Comparison of ENCODE assay signal across 24 mouse cellular contexts in genomic region chr13:104187357-104187756, GRCm38 (mm10). TPM values are rescaled to one million over a fixed set of nuclear protein-coding genes. Genes with fewer than 3 reads are reported as not detected.
DNase-seq lines count a peak whose midpoint lies in the region; ATAC-seq and TF ChIP-seq lines count a peak whose summit lies in the region.
"Had no signal": no experiment of that assay in that cellular context is flagged by ENCODE, and none has a peak within 500 bp of the region (broad histone marks: within the 10 kb centered on the region; RNA-seq: fewer than 3 reads in every experiment).

No protein-coding gene starts in this region.

- H3K36me3 ChIP-seq in intestine, embryonic 15.5 days: 0 out of 2 replicates have a peak, but pooled peaks cover 9% of the 10 kb centered on the region
- no peaks in the 10 kb centered on the region for H3K36me3 ChIP-seq in intestine, embryonic 16.5 days (ENCODE audit: control insufficient read depth, insufficient read depth, low read length)
- peaks cover 17% of the 10 kb centered on the region for H3K36me3 ChIP-seq in stomach, embryonic 15.5 days
- H3K36me3 ChIP-seq in stomach, postnatal 0 days (ENCODE audit: control insufficient read depth, insufficient read depth, low read length): peaks cover 7% of the 10 kb centered on the region; the same call in 1 of the 2 replicates

- no peak overlapping the region for H3K4me2 ChIP-seq in intestine, embryonic 15.5 days (replicated peaks)
- no peak overlapping the region for H3K4me2 ChIP-seq in intestine, embryonic 16.5 days (ENCODE audit: low read depth, low read length)
- H3K4me2 ChIP-seq in stomach, embryonic 15.5 days: no peak overlapping the region
- no peak overlapping the region for H3K4me2 ChIP-seq in stomach, postnatal 0 days (replicated peaks; ENCODE audit: low read depth)
- H3K4me2 ChIP-seq: embryonic facial prominence, embryonic 12.5 days; forebrain, embryonic 13.5 days; forebrain, embryonic 15.5 days had no signal

- ATAC-seq in intestine, embryonic 15.5 days: peak; percentile 71
- peak; percentile 70 for ATAC-seq in intestine, embryonic 16.5 days
- peak; percentile 47; the same call in 1 of the 2 replicates for ATAC-seq in stomach, embryonic 15.5 days (ENCODE audit: insufficient read depth, low FRiP score, low read depth)
- ATAC-seq in stomach, postnatal 0 days (ENCODE audit: low FRiP score, low TSS enrichment): peak; percentile 95
- ATAC-seq in frontal cortex, adult (ENCODE audit: low TSS enrichment): no peak
- ATAC-seq: activated CD4-positive, CD25-positive, alpha-beta regulatory T cell, adult 4 months; CD4-positive, CD25-positive, alpha-beta regulatory T cell, adult 4 months; forebrain, embryonic 13.5 days; forebrain, embryonic 15.5 days; forebrain, postnatal 0 days; Patski had no signal

- 79% methylated on average over 4 of the region's 4 CpGs for WGBS in intestine, embryonic 15.5 days
- WGBS in intestine, embryonic 16.5 days: 79% methylated on average over 4 of the region's 4 CpGs
- 74% methylated on average over 4 of the region's 4 CpGs for WGBS in stomach, embryonic 15.5 days
- WGBS in stomach, postnatal 0 days: 65% methylated on average over 4 of the region's 4 CpGs

- DNase-seq in stomach, postnatal 0 days (ENCODE audit: low spot score): peak; percentile 31
- no peak for DNase-seq in thymus, postnatal 4 days
- no peak for DNase-seq in cerebellum, adult 9-10 months
- DNase-seq: adrenal gland, adult 8-10 months; adrenal gland, postnatal 14 days; adrenal gland, postnatal 36 days; cerebellum, adult 11-12 months; cerebellum, adult 2 months; cerebellum, adult 9-11 months; cerebellum, postnatal 14 days; forebrain, postnatal 0 days had no signal

- no peak overlapping the region for H3K27ac ChIP-seq in intestine, embryonic 15.5 days
- no peak overlapping the region for H3K27ac ChIP-seq in intestine, embryonic 16.5 days (ENCODE audit: low read length)
- H3K27ac ChIP-seq in stomach, embryonic 15.5 days: no peak overlapping the region
- no peak overlapping the region for H3K27ac ChIP-seq in stomach, postnatal 0 days (replicated peaks)
- H3K27ac ChIP-seq: embryonic facial prominence, embryonic 10.5 days; embryonic facial prominence, embryonic 12.5 days; forebrain, embryonic 13.5 days; forebrain, embryonic 15.5 days had no signal

- H3K27me3 ChIP-seq in intestine, embryonic 15.5 days (replicated peaks): no peaks in the 10 kb centered on the region
- H3K27me3 ChIP-seq in intestine, embryonic 16.5 days (replicated peaks; ENCODE audit: control insufficient read depth, insufficient read depth, low read length): no peaks in the 10 kb centered on the region
- no peaks in the 10 kb centered on the region for H3K27me3 ChIP-seq in stomach, embryonic 15.5 days (replicated peaks)
- no peaks in the 10 kb centered on the region for H3K27me3 ChIP-seq in stomach, postnatal 0 days (ENCODE audit: control insufficient read depth, insufficient read depth, low read length)
- H3K27me3 ChIP-seq: CH12.LX; embryonic facial prominence, embryonic 12.5 days; forebrain, embryonic 13.5 days; forebrain, embryonic 15.5 days; Patski had no signal

- TF ChIP-seq CTCF in stomach, postnatal 0 days (IDR thresholded peaks at IDR 0.05; ENCODE audit: low read depth): no peak

- no peak for TF ChIP-seq EP300 in stomach, postnatal 0 days (optimal IDR thresholded peaks at IDR 0.05)

- H3K9ac ChIP-seq in intestine, embryonic 15.5 days: no peak overlapping the region
- H3K9ac ChIP-seq in intestine, embryonic 16.5 days (ENCODE audit: low read depth, low read length): no peak overlapping the region
- H3K9ac ChIP-seq in stomach, embryonic 15.5 days: no peak overlapping the region
- H3K9ac ChIP-seq in stomach, postnatal 0 days (ENCODE audit: low read length): no peak overlapping the region
- H3K9ac ChIP-seq: embryonic facial prominence, embryonic 12.5 days; forebrain, embryonic 13.5 days; forebrain, embryonic 15.5 days; forebrain, postnatal 0 days had no signal

- H3K4me3 ChIP-seq in intestine, embryonic 15.5 days (replicated peaks): no peak overlapping the region
- H3K4me3 ChIP-seq in intestine, embryonic 16.5 days (ENCODE audit: low read length): no peak overlapping the region
- H3K4me3 ChIP-seq in stomach, embryonic 15.5 days (replicated peaks): no peak overlapping the region
- H3K4me3 ChIP-seq in stomach, postnatal 0 days (ENCODE audit: low read depth, low read length): no peak overlapping the region
- H3K4me3 ChIP-seq: embryonic facial prominence, embryonic 10.5 days; embryonic facial prominence, embryonic 12.5 days; forebrain, embryonic 13.5 days; forebrain, embryonic 15.5 days had no signal

- no peaks in the 10 kb centered on the region for H3K4me1 ChIP-seq in intestine, embryonic 15.5 days (replicated peaks)
- no peaks in the 10 kb centered on the region for H3K4me1 ChIP-seq in intestine, embryonic 16.5 days (ENCODE audit: control insufficient read depth, insufficient read depth, low read length)
- H3K4me1 ChIP-seq in stomach, embryonic 15.5 days: no peaks in the 10 kb centered on the region
- no peaks in the 10 kb centered on the region for H3K4me1 ChIP-seq in stomach, postnatal 0 days (replicated peaks; ENCODE audit: control insufficient read depth, insufficient read depth)
- H3K4me1 ChIP-seq: embryonic facial prominence, embryonic 10.5 days; embryonic facial prominence, embryonic 12.5 days; forebrain, embryonic 13.5 days; forebrain, embryonic 15.5 days had no signal

- H3K9me3 ChIP-seq in intestine, embryonic 15.5 days: no peaks in the 10 kb centered on the region
- H3K9me3 ChIP-seq in intestine, embryonic 16.5 days (ENCODE audit: control insufficient read depth, low read length): no peaks in the 10 kb centered on the region
- no peaks in the 10 kb centered on the region for H3K9me3 ChIP-seq in stomach, embryonic 15.5 days
- no peaks in the 10 kb centered on the region for H3K9me3 ChIP-seq in stomach, postnatal 0 days (ENCODE audit: control insufficient read depth, low read length)
- H3K9me3 ChIP-seq: embryonic facial prominence, embryonic 10.5 days; embryonic facial prominence, embryonic 12.5 days; forebrain, embryonic 13.5 days; forebrain, embryonic 15.5 days; G1E had no signal

RNA-seq across cellular contexts. Expression of gene Trim23, which starts 8.8 kb away (rescaled TPM):
- 10.9 and 13.2 TPM in 2 replicates for polyA plus RNA-seq in intestine, embryonic 15.5 days (2015; fragmentation: Nextera tagmentation; extraction: Ambion mirVana)
- polyA plus RNA-seq in intestine, embryonic 16.5 days (2015; fragmentation: Nextera tagmentation; extraction: Ambion mirVana): 9.0 and 9.3 TPM in 2 replicates
- polyA plus RNA-seq in stomach, embryonic 15.5 days (2015; fragmentation: Nextera tagmentation; extraction: Ambion mirVana): 13.6 and 15.2 TPM in 2 replicates
- polyA plus RNA-seq in stomach, postnatal 0 days (2015; fragmentation: Nextera tagmentation; extraction: Ambion mirVana): 8.2 and 8.4 TPM in 2 replicates

RNA-seq across cellular contexts. Expression of gene Trappc13, which starts 9.1 kb away (rescaled TPM):
- polyA plus RNA-seq in intestine, embryonic 15.5 days (2015; fragmentation: Nextera tagmentation; extraction: Ambion mirVana): 56.2 and 61.4 TPM in 2 replicates
- polyA plus RNA-seq in intestine, embryonic 16.5 days (2015; fragmentation: Nextera tagmentation; extraction: Ambion mirVana): 50.4 and 54.5 TPM in 2 replicates
- polyA plus RNA-seq in stomach, embryonic 15.5 days (2015; fragmentation: Nextera tagmentation; extraction: Ambion mirVana): 57.3 and 62.3 TPM in 2 replicates
- polyA plus RNA-seq in stomach, postnatal 0 days (2015; fragmentation: Nextera tagmentation; extraction: Ambion mirVana): 33.8 and 36.6 TPM in 2 replicates

RNA-seq across cellular contexts. Expression of gene Cenpk, which starts 41.1 kb away (rescaled TPM):
- 48.7 and 59.0 TPM in 2 replicates for polyA plus RNA-seq in intestine, embryonic 15.5 days (2015; fragmentation: Nextera tagmentation; extraction: Ambion mirVana)
- polyA plus RNA-seq in intestine, embryonic 16.5 days (2015; fragmentation: Nextera tagmentation; extraction: Ambion mirVana): 33.3 and 38.5 TPM in 2 replicates
- polyA plus RNA-seq in stomach, embryonic 15.5 days (2015; fragmentation: Nextera tagmentation; extraction: Ambion mirVana): 61.4 and 69.8 TPM in 2 replicates
- polyA plus RNA-seq in stomach, postnatal 0 days (2015; fragmentation: Nextera tagmentation; extraction: Ambion mirVana): 23.1 and 27.5 TPM in 2 replicates

RNA-seq across cellular contexts. Expression of gene Ppwd1, which starts 41.3 kb away (rescaled TPM):
- polyA plus RNA-seq in intestine, embryonic 15.5 days (2015; fragmentation: Nextera tagmentation; extraction: Ambion mirVana): 12.9 and 14.8 TPM in 2 replicates
- polyA plus RNA-seq in intestine, embryonic 16.5 days (2015; fragmentation: Nextera tagmentation; extraction: Ambion mirVana): 11.4 and 11.7 TPM in 2 replicates
- polyA plus RNA-seq in stomach, embryonic 15.5 days (2015; fragmentation: Nextera tagmentation; extraction: Ambion mirVana): 13.3 and 13.4 TPM in 2 replicates
- polyA plus RNA-seq in stomach, postnatal 0 days (2015; fragmentation: Nextera tagmentation; extraction: Ambion mirVana): 6.1 TPM in 2 replicates
